Mouse (Mus musculus): ENCODE results near the gene Traf7. TPM values are rescaled to one million over a fixed set of nuclear protein-coding genes. Genes with fewer than 3 reads are reported as not detected.

Traf7 gene
- 189 TPM for total RNA-seq (2023)

GRCm38 (mm10) chr17:24527723-24528559 lies at the start of gene Traf7:
Gene Traf7, minus strand, starts transcription at chr17:24527938.

GRCm38 (mm10) chr17:24549618-24550415 lies 22.1 kb upstream of the Traf7 start, which contains the start of gene Pkd1:
Gene Pkd1, plus strand, starts transcription at chr17:24549834.

DNA sequence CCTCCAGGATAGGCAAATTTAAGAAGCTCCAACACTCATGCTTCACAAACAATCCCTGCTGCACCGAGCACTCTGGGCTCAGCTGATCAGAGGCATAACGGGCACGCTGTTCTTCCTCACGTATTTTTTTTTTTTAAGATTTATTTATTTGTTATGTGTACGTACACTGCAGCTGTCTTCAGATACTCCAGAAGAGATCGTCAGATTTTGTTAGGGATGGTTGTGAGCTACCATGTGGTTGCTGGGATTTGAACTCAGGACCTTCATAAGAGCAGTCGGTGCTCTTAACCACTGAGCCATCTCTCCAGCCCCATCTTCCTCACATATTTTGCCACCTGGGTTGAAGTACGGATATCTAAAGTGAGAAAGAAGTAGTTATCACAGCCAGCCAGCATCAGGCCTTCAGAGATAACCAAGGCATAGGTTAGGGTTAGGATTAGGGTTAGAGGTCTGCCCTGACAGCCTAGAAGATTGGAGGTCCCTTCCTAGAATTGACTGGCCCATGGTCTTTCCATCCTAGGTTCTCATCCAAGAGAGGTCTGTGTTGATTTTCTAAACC lies 6.5 kb upstream of the Traf7 start, which contains the start of gene Rab26:
Rab26 (minus strand) TSS at position 51 of the 559 bp plus-strand sequence.

GRCm38 (mm10) chr17:24488186-24488661 lies 39.5 kb downstream of the Traf7 start, which contains the start of gene Caskin1:
Gene Caskin1, plus strand, starts transcription at chr17:24488601.

DNA sequence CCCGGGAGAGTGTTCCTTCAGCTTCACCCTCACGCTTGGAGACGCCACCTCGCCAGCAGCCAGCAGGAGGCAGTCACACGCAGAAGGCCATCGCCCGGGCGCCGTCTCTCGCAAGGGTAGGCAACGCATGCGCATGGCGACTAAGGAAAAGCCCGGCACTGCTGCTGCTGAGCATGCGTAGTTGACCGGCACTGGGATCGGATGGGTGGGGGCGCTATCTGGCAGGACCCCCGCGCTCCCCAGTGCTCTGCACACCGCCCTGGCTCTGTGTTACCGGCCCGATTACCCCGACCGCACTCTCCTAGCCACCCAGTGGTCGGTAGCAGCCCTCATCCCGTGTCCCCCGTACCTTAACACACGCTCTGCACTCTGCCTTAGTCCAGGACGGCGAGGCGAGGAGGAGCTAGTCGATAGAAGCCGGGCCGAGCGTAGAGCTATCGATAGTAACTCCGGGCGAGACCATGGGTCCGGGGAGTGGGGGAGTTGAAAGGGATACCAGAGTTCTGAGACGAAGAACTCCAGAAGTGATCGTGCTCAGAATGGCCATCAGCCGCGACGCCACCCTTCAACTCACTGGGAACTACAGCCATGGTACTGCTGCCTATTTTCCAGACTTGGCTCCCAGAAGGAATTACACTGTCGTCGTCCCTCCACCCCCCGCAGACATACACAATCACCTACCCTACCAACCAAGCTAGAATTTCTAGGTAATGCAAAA lies 48.9 kb downstream of the Traf7 start, which contains the start of gene Mlst8:
Mlst8 (minus strand) TSS at position 416 of the 718 bp plus-strand sequence.

DNA sequence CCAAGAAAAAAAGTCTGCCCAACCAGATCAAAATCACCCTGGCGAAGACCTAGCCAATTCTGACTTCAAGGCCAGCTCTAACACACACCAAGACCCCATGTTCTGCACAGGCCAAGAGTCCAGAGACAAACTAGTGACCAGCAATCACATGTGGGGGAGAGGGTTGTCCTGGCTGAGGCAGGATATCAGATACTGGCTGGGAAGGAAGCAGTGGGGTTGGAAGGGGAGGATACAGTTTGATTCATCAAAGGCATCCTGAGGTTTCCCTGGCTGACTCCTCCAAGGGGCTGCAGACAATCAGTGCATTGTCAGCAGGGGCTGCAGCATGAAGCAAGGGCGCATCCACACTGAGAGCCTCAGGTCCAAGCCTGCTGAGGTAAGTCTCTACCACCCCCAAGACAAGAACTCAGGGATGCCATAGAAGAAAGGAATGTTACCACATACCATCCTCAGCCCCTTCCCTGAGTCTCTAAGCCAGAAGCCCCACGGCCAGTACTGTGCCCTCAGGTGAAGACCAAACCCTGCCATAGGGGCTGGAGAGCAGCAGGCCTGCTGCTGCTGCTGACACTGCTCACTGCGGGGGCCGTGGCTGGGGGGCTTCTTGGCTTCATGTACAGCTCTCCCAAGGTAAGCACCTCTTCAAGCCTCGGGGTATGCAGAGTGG lies 54.0 kb downstream of the Traf7 start, which contains the start of gene Bricd5:
Bricd5 (plus strand) TSS at position 273 of the 664 bp plus-strand sequence.

DNA sequence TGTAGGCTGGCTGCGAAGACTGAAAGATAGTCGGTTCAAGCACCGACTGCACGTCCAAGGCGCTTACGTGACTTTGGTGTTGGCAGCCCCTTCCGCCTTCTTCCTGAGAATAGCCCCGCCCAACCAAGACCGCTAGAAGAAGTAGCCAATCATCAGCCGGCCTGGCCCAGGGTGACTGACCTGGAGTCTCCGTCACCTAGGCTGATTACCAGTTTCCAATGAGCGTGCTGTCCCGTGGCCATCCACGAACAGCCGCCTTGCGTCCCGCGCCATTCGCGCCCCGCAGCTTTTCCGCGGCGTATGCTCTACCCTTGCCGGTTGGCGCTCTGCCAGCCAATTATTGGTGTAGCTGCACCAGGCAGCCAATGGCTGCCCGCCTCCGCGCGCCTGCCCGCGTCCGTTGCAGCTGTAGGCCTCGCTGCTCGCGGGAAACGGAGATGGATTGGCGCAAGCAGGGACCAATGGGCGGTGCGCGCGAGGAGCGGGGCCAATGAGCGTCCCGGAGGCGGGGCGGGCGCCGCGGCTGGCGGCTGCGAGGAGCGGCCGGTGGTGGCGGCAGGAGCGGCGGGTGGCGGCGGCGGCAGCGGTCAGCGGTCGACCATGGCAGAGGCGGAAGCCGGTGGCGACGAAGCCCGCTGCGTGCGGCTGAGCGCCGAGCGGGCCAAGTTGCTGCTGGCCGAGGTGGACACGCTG lies 57.7 kb downstream of the Traf7 start, which contains the start of the genes E4f1 and Pgp:
E4f1 (minus strand) TSS at position 404 of the 693 bp plus-strand sequence.
Pgp (plus strand) TSS at position 483 of the 693 bp plus-strand sequence.

Other genes with a start within 250 kb of the Traf7 start
- 0.23 TPM for gene Abca17, start 176.9 kb downstream of the Traf7 start, total RNA-seq (2023)
- gene Abca3, start 176.0 kb downstream of the Traf7 start, total RNA-seq (2023) = 42.6 TPM
- 191 TPM for gene Rnps1, start 113.4 kb downstream of the Traf7 start, total RNA-seq (2023)
- gene Eci1, start 101.3 kb downstream of the Traf7 start, total RNA-seq (2023) = 13.7 TPM
- gene Dnase1l2, start 84.8 kb downstream of the Traf7 start, total RNA-seq (2023) = 3.6 TPM
- 68.1 TPM for gene E4f1, start 57.6 kb downstream of the Traf7 start, total RNA-seq (2023)
- gene Pgp, start 57.5 kb downstream of the Traf7 start, total RNA-seq (2023) = 10.9 TPM
- 0.59 TPM for gene Bricd5, start 54.1 kb downstream of the Traf7 start, total RNA-seq (2023)
- gene Mlst8, start 48.9 kb downstream of the Traf7 start, total RNA-seq (2023) = 12.4 TPM
- not detected for gene Caskin1, start 39.3 kb downstream of the Traf7 start, total RNA-seq (2023)
- 1.8 TPM for gene Rab26, start 6.3 kb upstream of the Traf7 start, total RNA-seq (2023)
- 86.7 TPM for gene Pkd1, start 21.9 kb upstream of the Traf7 start, total RNA-seq (2023)
- 56.1 TPM for gene Tsc2, start 104.7 kb upstream of the Traf7 start, total RNA-seq (2023)
- 2.0 TPM for gene Nthl1, start 104.7 kb upstream of the Traf7 start, total RNA-seq (2023)
- gene Slc9a3r2, start 122.4 kb upstream of the Traf7 start, total RNA-seq (2023) = 0.73 TPM
- gene Npw, start 130.5 kb upstream of the Traf7 start, total RNA-seq (2023) = not detected
- gene Zfp598, start 141.7 kb upstream of the Traf7 start, total RNA-seq (2023) = 63.8 TPM
- gene Syngr3, start 162.0 kb upstream of the Traf7 start, total RNA-seq (2023) = not detected
- 14.5 TPM for gene Gfer, start 168.2 kb upstream of the Traf7 start, total RNA-seq (2023)
- 2.7 TPM for gene Noxo1, start 168.3 kb upstream of the Traf7 start, total RNA-seq (2023)
- 29.7 TPM for gene Tbl3, start 179.7 kb upstream of the Traf7 start, total RNA-seq (2023)
- gene Rnf151, start 190.1 kb upstream of the Traf7 start, total RNA-seq (2023) = not detected
- gene Rps2, start 190.2 kb upstream of the Traf7 start, total RNA-seq (2023) = 1,468 TPM
- 64.9 TPM for gene Ndufb10, start 196.5 kb upstream of the Traf7 start, total RNA-seq (2023)
- gene Rpl3l, start 199.9 kb upstream of the Traf7 start, total RNA-seq (2023) = not detected
- gene Msrb1, start 208.7 kb upstream of the Traf7 start, total RNA-seq (2023) = 31.3 TPM
- not detected for gene Hs3st6, start 225.1 kb upstream of the Traf7 start, total RNA-seq (2023)